Mouse (Mus musculus): ENCODE results near the gene Timm22.

Gene Timm22

GRCm38 (mm10) chr11:76406702-76407583 lies at the start of gene Timm22:
Gene Timm22, plus strand, starts transcription at chr11:76406952.
- DNase-seq (ENCODE audit: extremely low spot score), result peak; percentile 98

GRCm38 (mm10) chr11:76357464-76357863 lies 49.3 kb upstream of the Timm22 start:
- DNase-seq (ENCODE audit: extremely low spot score), result no peak

GRCm38 (mm10) chr11:76358628-76359320 lies 48.0 kb upstream of the Timm22 start:
- DNase-seq (ENCODE audit: extremely low spot score), result no peak

GRCm38 (mm10) chr11:76360255-76360654 lies 46.5 kb upstream of the Timm22 start:
- DNase-seq (ENCODE audit: extremely low spot score), result no peak

- DNase-seq (ENCODE audit: extremely low spot score), result no peak
These were observed 45.3 kb upstream of the Timm22 start for GRCm38 (mm10) chr11:76361422-76361821.

GRCm38 (mm10) chr11:76363178-76363577 lies 43.6 kb upstream of the Timm22 start:
- peak; percentile 77 for DNase-seq (ENCODE audit: extremely low spot score)

- no peak for DNase-seq (ENCODE audit: extremely low spot score)
These were observed 43.1 kb upstream of the Timm22 start for GRCm38 (mm10) chr11:76363636-76364035.

- DNase-seq (ENCODE audit: extremely low spot score), result no peak
These were observed 42.7 kb upstream of the Timm22 start for GRCm38 (mm10) chr11:76364038-76364437.

- no peak for DNase-seq (ENCODE audit: extremely low spot score)
These were observed 40.0 kb upstream of the Timm22 start for GRCm38 (mm10) chr11:76366720-76367119.

GRCm38 (mm10) chr11:76370491-76370890 lies 36.3 kb upstream of the Timm22 start:
- no peak for DNase-seq (ENCODE audit: extremely low spot score)

- DNase-seq (ENCODE audit: extremely low spot score), result no peak
These were observed 34.6 kb upstream of the Timm22 start for GRCm38 (mm10) chr11:76372120-76372519.

GRCm38 (mm10) chr11:76372534-76372933 lies 34.2 kb upstream of the Timm22 start:
- no peak for DNase-seq (ENCODE audit: extremely low spot score)

GRCm38 (mm10) chr11:76374491-76375185 lies 32.1 kb upstream of the Timm22 start:
- DNase-seq (ENCODE audit: extremely low spot score), result peak; percentile 73

GRCm38 (mm10) chr11:76376425-76376824 lies 30.3 kb upstream of the Timm22 start:
- no peak for DNase-seq (ENCODE audit: extremely low spot score)

GRCm38 (mm10) chr11:76379921-76380544 lies 26.7 kb upstream of the Timm22 start:
- peak; percentile 67 for DNase-seq (ENCODE audit: extremely low spot score)

- DNase-seq (ENCODE audit: extremely low spot score), result no peak
These were observed 25.4 kb upstream of the Timm22 start for GRCm38 (mm10) chr11:76381201-76381885.

GRCm38 (mm10) chr11:76382711-76383324 lies 23.9 kb upstream of the Timm22 start:
- DNase-seq (ENCODE audit: extremely low spot score), result peak; percentile 44

GRCm38 (mm10) chr11:76384307-76384706 lies 22.4 kb upstream of the Timm22 start:
- no peak for DNase-seq (ENCODE audit: extremely low spot score)

- DNase-seq (ENCODE audit: extremely low spot score), result no peak
These were observed 21.7 kb upstream of the Timm22 start for GRCm38 (mm10) chr11:76385017-76385416.

GRCm38 (mm10) chr11:76385746-76386145 lies 21.0 kb upstream of the Timm22 start:
- DNase-seq (ENCODE audit: extremely low spot score), result peak; percentile 29

- no peak for DNase-seq (ENCODE audit: extremely low spot score)
These were observed 19.7 kb upstream of the Timm22 start for GRCm38 (mm10) chr11:76387097-76387496.

Data from embryo, embryonic 9.5 days (tissue).